Mouse (Mus musculus): ENCODE results near the gene Fggy. TPM values are rescaled to one million over a fixed set of nuclear protein-coding genes. Genes with fewer than 3 reads are reported as not detected.

Fggy gene
- 10.8 TPM for polyA plus RNA-seq (2012; fragmentation: generic; extraction: Trizol)
- long read RNA-seq, experiment 1, transcript Fggy-202 (16 exons, 1,891 nt), result major isoform, 11 of 19 reads
- long read RNA-seq, experiment 1, partial matches to known transcripts, result 3 of 19 reads
- long read RNA-seq, experiment 1, other reads (novel, unspliced or antisense), result 5 of 19 reads
- long read RNA-seq, experiment 2, transcript Fggy-202 (16 exons, 1,891 nt), result major isoform, 22 of 36 reads
- long read RNA-seq, experiment 2, partial matches to known transcripts, result 2 of 36 reads
- long read RNA-seq, experiment 2, other reads (novel, unspliced or antisense), result 12 of 36 reads

GRCm38 (mm10) chr4:95557333-95557956 lies at the start of gene Fggy:
TSS of gene Fggy (plus strand) at chr4:95557507.
- peak within 1 kb of the TSS; percentile 65 for H3ac ChIP-seq (ENCODE audit: control insufficient read depth, insufficient read length, low read depth)
- no peaks in the 10 kb centered on the region for H3K79me3 ChIP-seq (ENCODE audit: low read depth)
- peak within 1 kb of the TSS; percentile 21 for H3K4me3 ChIP-seq (ENCODE audit: insufficient read depth, poor library complexity, severe bottlenecking)
- H3K79me2 ChIP-seq (ENCODE audit: control insufficient read depth, insufficient read depth), result peaks cover 5% of the 10 kb centered on the region
- no peaks in the 10 kb centered on the region for H3K36me3 ChIP-seq (ENCODE audit: control insufficient read depth, insufficient read depth)
- TF ChIP-seq MYOD1 (IDR thresholded peaks at IDR 0.05; ENCODE audit: control insufficient read depth, insufficient read length, low read depth), result no peak
- no peak for TF ChIP-seq CTCF (IDR thresholded peaks at IDR 0.05; ENCODE audit: control insufficient read depth, insufficient read depth, insufficient read length)
- TF ChIP-seq USF1 (IDR thresholded peaks at IDR 0.05; ENCODE audit: low read depth), result no peak
- no peak for TF ChIP-seq MAX (IDR thresholded peaks at IDR 0.05)
- TF ChIP-seq FOSL1 (IDR thresholded peaks at IDR 0.05; ENCODE audit: insufficient read depth, low read length, poor library complexity, severe bottlenecking), result no peak
- no peak for TF ChIP-seq MYOG (IDR thresholded peaks at IDR 0.05; ENCODE audit: control insufficient read depth, extremely low read depth, insufficient read length)
- H3K27me3 ChIP-seq (ENCODE audit: control insufficient read depth, insufficient read depth, insufficient read length), result no peaks in the 10 kb centered on the region

GRCm38 (mm10) chr4:95507946-95508311 lies 49.4 kb upstream of the Fggy start:
- Histone ChIP-seq H3K79me3 (ENCODE audit: low read depth) (no peaks in the 10 kb centered on the region), H3K4me3 (ENCODE audit: insufficient read depth, poor library complexity, severe bottlenecking) (no peak overlapping the region), H3K36me3 (ENCODE audit: control insufficient read depth, insufficient read depth) (no peaks in the 10 kb centered on the region), H3K27me3 (ENCODE audit: control insufficient read depth, insufficient read depth, insufficient read length) (no peaks in the 10 kb centered on the region), H3K79me2 (ENCODE audit: control insufficient read depth, insufficient read depth) (no peaks in the 10 kb centered on the region), H3ac (ENCODE audit: control insufficient read depth, insufficient read length, low read depth) (no peak overlapping the region)
- TF ChIP-seq CEBPB (IDR thresholded peaks at IDR 0.05; ENCODE audit: low read depth) (no peak), FOSL1 (IDR thresholded peaks at IDR 0.05; ENCODE audit: insufficient read depth, low read length, poor library complexity, severe bottlenecking) (no peak), USF1 (IDR thresholded peaks at IDR 0.05; ENCODE audit: low read depth) (no peak), CTCF (IDR thresholded peaks at IDR 0.05; ENCODE audit: control insufficient read depth, insufficient read depth, insufficient read length) (no peak), MYOD1 (IDR thresholded peaks at IDR 0.05; ENCODE audit: control insufficient read depth, insufficient read length, low read depth) (no peak), MYOG (IDR thresholded peaks at IDR 0.05; ENCODE audit: control insufficient read depth, extremely low read depth, insufficient read length) (no peak), MAX (IDR thresholded peaks at IDR 0.05) (no peak)

GRCm38 (mm10) chr4:95518382-95518781 lies 38.9 kb upstream of the Fggy start:
- TF ChIP-seq USF1 (IDR thresholded peaks at IDR 0.05; ENCODE audit: low read depth) (no peak), FOSL1 (IDR thresholded peaks at IDR 0.05; ENCODE audit: insufficient read depth, low read length, poor library complexity, severe bottlenecking) (no peak), CEBPB (IDR thresholded peaks at IDR 0.05; ENCODE audit: low read depth) (no peak), CTCF (IDR thresholded peaks at IDR 0.05; ENCODE audit: control insufficient read depth, insufficient read depth, insufficient read length) (no peak), MYOG (IDR thresholded peaks at IDR 0.05; ENCODE audit: control insufficient read depth, extremely low read depth, insufficient read length) (no peak), MAX (IDR thresholded peaks at IDR 0.05) (no peak), MYOD1 (IDR thresholded peaks at IDR 0.05; ENCODE audit: control insufficient read depth, insufficient read length, low read depth) (no peak)
- Histone ChIP-seq H3ac (ENCODE audit: control insufficient read depth, insufficient read length, low read depth) (no peak overlapping the region), H3K79me2 (ENCODE audit: control insufficient read depth, insufficient read depth) (no peaks in the 10 kb centered on the region), H3K4me3 (ENCODE audit: insufficient read depth, poor library complexity, severe bottlenecking) (no peak overlapping the region), H3K79me3 (ENCODE audit: low read depth) (no peaks in the 10 kb centered on the region), H3K27me3 (ENCODE audit: control insufficient read depth, insufficient read depth, insufficient read length) (no peaks in the 10 kb centered on the region), H3K36me3 (ENCODE audit: control insufficient read depth, insufficient read depth) (no peaks in the 10 kb centered on the region)

GRCm38 (mm10) chr4:95519975-95520642 lies 37.2 kb upstream of the Fggy start:
- no peaks in the 10 kb centered on the region for H3K27me3 ChIP-seq (ENCODE audit: control insufficient read depth, insufficient read depth, insufficient read length)
- H3K4me3 ChIP-seq (ENCODE audit: insufficient read depth, poor library complexity, severe bottlenecking), result no peak overlapping the region
- no peak for TF ChIP-seq CEBPB (IDR thresholded peaks at IDR 0.05; ENCODE audit: low read depth)
- no peak for TF ChIP-seq MYOD1 (IDR thresholded peaks at IDR 0.05; ENCODE audit: control insufficient read depth, insufficient read length, low read depth)
- TF ChIP-seq CTCF (IDR thresholded peaks at IDR 0.05; ENCODE audit: control insufficient read depth, insufficient read depth, insufficient read length), result no peak
- TF ChIP-seq MYOG (IDR thresholded peaks at IDR 0.05; ENCODE audit: control insufficient read depth, extremely low read depth, insufficient read length), result no peak
- no peak for TF ChIP-seq FOSL1 (IDR thresholded peaks at IDR 0.05; ENCODE audit: insufficient read depth, low read length, poor library complexity, severe bottlenecking)
- no peak for TF ChIP-seq USF1 (IDR thresholded peaks at IDR 0.05; ENCODE audit: low read depth)
- TF ChIP-seq MAX (IDR thresholded peaks at IDR 0.05), result no peak
- no peak overlapping the region for H3ac ChIP-seq (ENCODE audit: control insufficient read depth, insufficient read length, low read depth)
- H3K79me3 ChIP-seq (ENCODE audit: low read depth), result no peaks in the 10 kb centered on the region
- H3K36me3 ChIP-seq (ENCODE audit: control insufficient read depth, insufficient read depth), result no peaks in the 10 kb centered on the region
- no peaks in the 10 kb centered on the region for H3K79me2 ChIP-seq (ENCODE audit: control insufficient read depth, insufficient read depth)

GRCm38 (mm10) chr4:95520643-95521032 lies 36.7 kb upstream of the Fggy start:
- no peaks in the 10 kb centered on the region for H3K79me2 ChIP-seq (ENCODE audit: control insufficient read depth, insufficient read depth)
- H3K36me3 ChIP-seq (ENCODE audit: control insufficient read depth, insufficient read depth), result no peaks in the 10 kb centered on the region
- TF ChIP-seq FOSL1 (IDR thresholded peaks at IDR 0.05; ENCODE audit: insufficient read depth, low read length, poor library complexity, severe bottlenecking) (no peak), USF1 (IDR thresholded peaks at IDR 0.05; ENCODE audit: low read depth) (no peak), CTCF (IDR thresholded peaks at IDR 0.05; ENCODE audit: control insufficient read depth, insufficient read depth, insufficient read length) (no peak), MYOG (IDR thresholded peaks at IDR 0.05; ENCODE audit: control insufficient read depth, extremely low read depth, insufficient read length) (no peak), MAX (IDR thresholded peaks at IDR 0.05) (no peak), CEBPB (IDR thresholded peaks at IDR 0.05; ENCODE audit: low read depth) (no peak), MYOD1 (IDR thresholded peaks at IDR 0.05; ENCODE audit: control insufficient read depth, insufficient read length, low read depth) (no peak)
- no peak overlapping the region for H3ac ChIP-seq (ENCODE audit: control insufficient read depth, insufficient read length, low read depth)
- H3K79me3 ChIP-seq (ENCODE audit: low read depth), result no peaks in the 10 kb centered on the region
- H3K27me3 ChIP-seq (ENCODE audit: control insufficient read depth, insufficient read depth, insufficient read length), result no peaks in the 10 kb centered on the region
- no peak overlapping the region for H3K4me3 ChIP-seq (ENCODE audit: insufficient read depth, poor library complexity, severe bottlenecking)
